Mouse (Mus musculus) neural tube, embryonic 14.5 days (tissue): Measurements from ENCODE around the gene Shank3. TPM values are rescaled to one million over a fixed set of nuclear protein-coding genes. Genes with fewer than 3 reads are reported as not detected.

Experiments used
- ATAC-seq: fragments of 200-750 bp; cut with Nextera tagmentation; 2 replicates; pipeline ENCODE4 v1.8.0; 2017; ENCODE audit warnings: low read depth, mild to moderate bottlenecking, moderate TSS enrichment, moderate library complexity
- H3K27ac ChIP-seq: fragments of 300-500 bp; sonication (generic); 2 replicates; pipeline ENCODE4 v1.5.1; 2014; ENCODE audit warnings: low read depth, mild to moderate bottlenecking, control low read depth, low read length, moderate library complexity, mixed read lengths
- H3K27me3 ChIP-seq: fragments of 300-500 bp; sonication (generic); 2 replicates; pipeline ENCODE4 v1.6.1; 2014; ENCODE audit warnings: low read length; ENCODE audit not compliant: control insufficient read depth, insufficient read depth
- H3K36me3 ChIP-seq: fragments of 300-500 bp; sonication (generic); 2 replicates; pipeline ENCODE4 v1.6.1; 2014; ENCODE audit warnings: low read length, mixed read lengths; ENCODE audit not compliant: control insufficient read depth, insufficient read depth
- H3K4me1 ChIP-seq: fragments of 300-500 bp; sonication (generic); 2 replicates; pipeline ENCODE4 v1.6.1; 2014; ENCODE audit warnings: low read length; ENCODE audit not compliant: control insufficient read depth, insufficient read depth
- H3K4me2 ChIP-seq: fragments of 300-500 bp; sonication (generic); 2 replicates; pipeline ENCODE4 v1.6.1; 2014; ENCODE audit warnings: mild to moderate bottlenecking, low read depth, low read length, control low read depth
- H3K4me3 ChIP-seq: fragments of 300-500 bp; sonication (generic); 2 replicates; pipeline ENCODE4 v1.5.1; 2014; ENCODE audit warnings: low read depth, low read length, control low read depth, mixed read lengths
- H3K9ac ChIP-seq: fragments of 300-500 bp; sonication (generic); replicated peaks from 2 replicates; pipeline ENCODE4 v1.6.1; 2014; ENCODE audit warnings: low read depth, mild to moderate bottlenecking, control low read depth, low read length, mixed read lengths
- H3K9me3 ChIP-seq: fragments of 300-500 bp; sonication (generic); 2 replicates; pipeline ENCODE4 v1.6.1; 2016; ENCODE audit warnings: low read length; ENCODE audit not compliant: control insufficient read depth
- WGBS: fragments of 180-500 bp; shearing (Covaris S2); extraction: QIAGEN DNeasy Blood & Tissue Kit; methylation state at CpG from one replicate; pipeline ENCODE4 v1.1.7; 2014; 5-methylcytosine and 5-hydroxymethylcytosine counted together
- polyA plus RNA-seq: library from polyadenylated mRNA; unstranded; fragments of >200 nt; fragmentation: Nextera tagmentation; extraction: Ambion mirVana; gene quantifications from 2 replicates; pipeline ENCODE4 v1.2.1, GENCODE M21; 2014

The Shank3 gene
- polyA plus RNA-seq, 1 experiment from 2014 or later: 10.1 TPM

DNA sequence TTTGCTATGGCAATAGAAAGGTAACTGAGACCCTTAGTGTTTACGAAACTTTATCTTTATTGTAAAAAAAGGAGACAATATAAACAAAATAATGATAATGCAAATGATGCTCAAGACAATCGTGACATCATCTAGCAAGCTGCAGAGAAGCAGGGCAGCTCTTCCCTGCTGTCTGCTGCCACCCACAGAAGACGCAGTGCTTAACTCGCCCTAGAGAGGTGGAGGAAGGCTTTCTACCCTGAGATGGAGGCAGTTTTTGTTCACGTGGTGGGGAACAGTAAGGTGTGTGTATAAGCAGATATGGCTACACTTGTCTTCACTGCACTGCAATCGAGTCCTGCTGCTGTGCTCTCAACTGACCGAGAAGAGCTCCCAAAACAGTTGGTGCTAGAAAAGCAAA is 83.1 kb downstream of the Shank3 start:
- Histone ChIP-seq H3K9ac (no peak overlapping the region), H3K27me3 (no peaks in the 10 kb centered on the region), H3K9me3 (no peaks in the 10 kb centered on the region), H3K4me1 (no peaks in the 10 kb centered on the region), H3K27ac (no peak overlapping the region), H3K4me3 (no peak overlapping the region), H3K4me2 (no peak overlapping the region), H3K36me3 (0 out of 2 replicates have a peak, but pooled peaks cover 7% of the 10 kb centered on the region)
- no peak for ATAC-seq
- WGBS: 89% methylated on average over 7 of the region's 7 CpGs

DNA sequence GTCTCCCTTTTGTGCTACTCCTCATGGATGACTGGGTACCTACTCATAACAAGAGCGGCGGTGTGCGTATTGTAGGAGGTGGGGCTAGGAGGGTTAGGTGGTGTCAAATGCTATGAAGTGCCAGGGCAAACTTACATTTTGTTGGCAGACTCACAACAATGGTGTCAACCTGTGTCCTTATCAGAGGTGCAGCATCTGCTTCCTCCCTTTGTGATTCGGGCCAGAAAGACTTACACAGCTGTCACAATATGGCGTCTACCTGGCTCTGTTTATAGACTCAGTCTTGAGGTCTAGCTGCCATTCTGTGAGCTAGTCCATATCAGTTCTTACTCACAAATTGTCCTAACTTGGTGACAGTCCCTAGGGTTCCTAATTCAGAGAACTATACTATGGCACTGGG is 85.7 kb downstream of the Shank3 start:
- Histone ChIP-seq H3K9ac (no peak overlapping the region), H3K4me1 (peaks cover 3% of the 10 kb centered on the region; the same call in 1 of the 2 replicates), H3K4me3 (no peak overlapping the region), H3K9me3 (no peaks in the 10 kb centered on the region), H3K4me2 (no peak overlapping the region), H3K27me3 (no peaks in the 10 kb centered on the region), H3K36me3 (peaks cover 12% of the 10 kb centered on the region; the same call in 1 of the 2 replicates), H3K27ac (no peak overlapping the region)
- WGBS: 79% methylated on average over 5 of the region's 5 CpGs
- ATAC-seq: no peak

DNA sequence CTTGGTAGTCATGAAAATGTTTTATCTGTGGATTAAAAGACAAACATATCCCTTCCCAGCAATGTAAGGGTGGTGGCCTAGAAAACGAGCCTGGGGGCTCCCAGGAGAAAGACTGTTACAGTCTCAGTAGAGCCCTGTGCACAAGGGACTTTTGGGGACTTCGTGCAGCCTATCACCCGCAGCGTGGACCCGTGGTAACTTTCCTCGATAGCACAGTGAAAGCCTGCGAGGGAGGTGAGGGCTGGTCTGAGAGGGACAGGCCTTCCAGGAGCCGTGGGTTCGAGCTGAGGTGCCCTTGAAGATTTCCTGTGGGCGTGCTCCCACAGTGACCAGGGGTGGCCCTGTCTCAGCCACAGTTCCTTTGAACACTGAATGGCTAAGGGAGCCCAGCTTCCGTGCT is 86.2 kb downstream of the Shank3 start:
- Histone ChIP-seq H3K4me3 (no peak overlapping the region), H3K9me3 (no peaks in the 10 kb centered on the region), H3K27ac (no peak overlapping the region), H3K4me2 (no peak overlapping the region), H3K27me3 (no peaks in the 10 kb centered on the region), H3K9ac (no peak overlapping the region), H3K4me1 (peaks cover 9% of the 10 kb centered on the region; the same call in 1 of the 2 replicates), H3K36me3 (peaks cover 12% of the 10 kb centered on the region; the same call in 1 of the 2 replicates)
- ATAC-seq: no peak
- whole genome bisulfite sequencing: 90% methylated on average over 11 of the region's 11 CpGs

DNA sequence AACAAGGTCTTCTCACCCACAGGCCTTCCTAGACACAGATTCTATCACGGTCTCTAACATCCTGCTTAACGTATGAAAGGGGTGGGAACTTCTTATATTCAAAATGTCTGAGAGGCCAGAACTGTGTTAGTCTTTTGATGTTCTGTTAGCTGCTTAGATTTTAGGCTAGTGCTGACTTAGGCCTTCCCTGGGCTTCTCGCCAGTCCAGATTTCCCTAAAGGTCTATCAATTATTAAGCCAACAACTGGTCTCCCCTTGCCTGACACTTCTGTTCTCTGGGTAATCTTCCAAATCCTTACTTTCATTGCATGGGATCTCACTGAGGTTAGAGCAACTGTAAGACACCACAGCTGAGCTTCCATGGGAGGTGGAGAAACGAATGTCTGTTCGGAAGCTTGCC is 89.7 kb downstream of the Shank3 start:
- Histone ChIP-seq H3K36me3 (peaks cover 5% of the 10 kb centered on the region; the same call in 1 of the 2 replicates), H3K4me3 (no peak overlapping the region), H3K9ac (no peak overlapping the region), H3K27me3 (no peaks in the 10 kb centered on the region), H3K27ac (no peak overlapping the region), H3K4me1 (peaks cover 18% of the 10 kb centered on the region; the same call in 1 of the 2 replicates), H3K4me2 (no peak overlapping the region), H3K9me3 (no peaks in the 10 kb centered on the region)
- no peak for ATAC-seq
- 85% methylated on average over 5 of the region's 5 CpGs for WGBS

DNA sequence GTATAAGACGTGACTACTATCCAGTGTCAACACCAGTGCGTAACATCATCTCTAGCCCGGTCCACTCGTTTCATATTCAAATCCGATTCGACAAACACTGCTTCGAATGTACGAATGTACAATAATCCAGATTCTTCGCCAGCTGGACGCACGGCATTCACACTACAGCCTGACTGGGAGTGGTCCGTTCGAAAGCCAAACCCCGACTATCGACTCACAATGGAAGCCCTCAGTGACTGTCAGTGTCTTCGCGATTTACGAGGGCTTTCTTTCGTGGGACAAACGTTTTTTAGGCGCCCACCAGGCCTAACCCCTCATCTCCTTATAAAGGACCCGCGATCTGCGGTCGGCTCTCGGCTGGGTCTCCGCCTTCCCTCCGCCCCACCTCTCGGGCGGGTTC is 91.9 kb downstream of the Shank3 start:
- ATAC-seq: no peak; the same call in 1 of the 2 replicates
- H3K4me1 ChIP-seq: peaks cover 18% of the 10 kb centered on the region; the same call in 1 of the 2 replicates
- WGBS: 1% methylated on average over 30 of the region's 30 CpGs

DNA sequence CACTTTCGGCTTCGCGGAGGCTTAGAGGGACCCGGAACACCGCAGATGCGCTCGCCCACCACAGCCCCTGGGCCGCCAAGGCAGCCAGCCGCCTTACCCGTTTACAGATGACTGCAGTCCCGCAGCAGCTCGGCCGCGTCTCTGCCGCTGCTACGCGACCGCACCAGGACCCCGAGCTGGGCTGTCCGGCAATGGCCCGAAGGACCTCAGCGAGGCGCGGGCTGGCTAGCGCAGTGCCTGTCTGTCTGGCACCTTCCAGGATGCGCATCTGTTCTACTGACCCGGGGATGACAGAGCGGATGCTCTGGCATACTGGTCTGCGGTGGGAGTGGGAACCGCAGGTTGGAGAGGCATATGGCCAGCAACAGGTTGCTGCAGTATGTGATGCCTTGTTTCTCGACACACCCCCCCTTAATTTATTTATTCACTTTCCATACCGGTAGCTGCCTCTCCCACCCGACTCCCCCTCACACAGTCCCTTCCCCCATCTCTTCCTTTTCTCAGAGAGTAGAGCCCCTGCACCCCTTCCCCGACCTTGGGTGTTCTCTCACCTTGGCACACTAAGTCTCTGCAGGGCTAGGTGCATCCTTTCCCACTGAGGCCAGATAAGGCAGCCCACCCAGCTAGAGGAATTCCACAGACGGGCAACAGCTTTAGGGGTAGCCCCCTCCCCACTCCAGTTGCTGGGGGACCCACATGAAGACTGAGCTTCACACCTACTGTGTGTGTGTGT is 92.5 kb downstream of the Shank3 start, which contains the start of gene Rabl2:
Gene Rabl2, minus strand, starts transcription at position 201 of the 733 bp plus-strand sequence.
- Histone ChIP-seq H3K27me3 (no peaks in the 10 kb centered on the region), H3K4me1 (peaks cover 18% of the 10 kb centered on the region; the same call in 1 of the 2 replicates), H3K4me2 (peak within 1 kb of the TSS; percentile 66), H3K9me3 (no peaks in the 10 kb centered on the region), H3K27ac (peak within 1 kb of the TSS; percentile 83), H3K4me3 (peak within 1 kb of the TSS; percentile 72), H3K9ac (peak within 1 kb of the TSS; percentile 68), H3K36me3 (peaks cover 5% of the 10 kb centered on the region; the same call in 1 of the 2 replicates)
- WGBS: under 1% methylated on average over 35 of the region's 35 CpGs
- ATAC-seq: peak; percentile 97

More for the DNA sequence above, 91.9 kb downstream of the Shank3 start:
- Histone ChIP-seq H3K9me3 (no peaks in the 10 kb centered on the region), H3K27me3 (no peaks in the 10 kb centered on the region), H3K36me3 (peaks cover 5% of the 10 kb centered on the region; the same call in 1 of the 2 replicates), H3K4me2 (peak overlapping the region; percentile 66), H3K27ac (peak overlapping the region; percentile 83), H3K9ac (peak overlapping the region; percentile 68), H3K4me3 (peak overlapping the region; percentile 72)

DNA sequence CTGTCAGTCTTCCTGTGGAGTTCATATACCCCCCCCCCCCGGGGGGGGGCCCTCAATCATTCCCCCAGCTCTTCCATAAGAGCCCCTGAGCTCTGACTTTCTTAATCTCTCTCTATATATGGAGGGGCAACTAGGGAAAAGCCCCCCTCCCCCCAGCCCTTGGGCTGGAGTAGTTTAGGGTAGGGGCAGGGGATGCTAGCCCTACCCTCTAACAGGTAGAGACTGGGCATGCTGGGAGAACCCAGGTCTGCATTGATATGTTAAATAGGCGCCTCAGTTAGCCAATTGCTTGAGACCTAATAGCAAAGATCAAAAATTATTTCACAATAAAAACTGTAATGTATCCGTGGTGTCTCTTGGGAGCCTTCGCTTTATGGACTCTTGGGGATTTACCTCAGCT is 93.1 kb downstream of the Shank3 start:
- Histone ChIP-seq H3K27ac (no peak overlapping the region; the same call in 1 of the 2 replicates), H3K36me3 (peaks cover 5% of the 10 kb centered on the region; the same call in 1 of the 2 replicates), H3K4me3 (peak overlapping the region; percentile 72; the same call in 1 of the 2 replicates), H3K27me3 (no peaks in the 10 kb centered on the region), H3K9ac (no peak overlapping the region), H3K4me2 (peak overlapping the region; percentile 66), H3K4me1 (peaks cover 18% of the 10 kb centered on the region; the same call in 1 of the 2 replicates), H3K9me3 (no peaks in the 10 kb centered on the region)
- 44% methylated on average over 4 of the region's 4 CpGs for WGBS
- ATAC-seq: peak; percentile 18; the same call in 1 of the 2 replicates

DNA sequence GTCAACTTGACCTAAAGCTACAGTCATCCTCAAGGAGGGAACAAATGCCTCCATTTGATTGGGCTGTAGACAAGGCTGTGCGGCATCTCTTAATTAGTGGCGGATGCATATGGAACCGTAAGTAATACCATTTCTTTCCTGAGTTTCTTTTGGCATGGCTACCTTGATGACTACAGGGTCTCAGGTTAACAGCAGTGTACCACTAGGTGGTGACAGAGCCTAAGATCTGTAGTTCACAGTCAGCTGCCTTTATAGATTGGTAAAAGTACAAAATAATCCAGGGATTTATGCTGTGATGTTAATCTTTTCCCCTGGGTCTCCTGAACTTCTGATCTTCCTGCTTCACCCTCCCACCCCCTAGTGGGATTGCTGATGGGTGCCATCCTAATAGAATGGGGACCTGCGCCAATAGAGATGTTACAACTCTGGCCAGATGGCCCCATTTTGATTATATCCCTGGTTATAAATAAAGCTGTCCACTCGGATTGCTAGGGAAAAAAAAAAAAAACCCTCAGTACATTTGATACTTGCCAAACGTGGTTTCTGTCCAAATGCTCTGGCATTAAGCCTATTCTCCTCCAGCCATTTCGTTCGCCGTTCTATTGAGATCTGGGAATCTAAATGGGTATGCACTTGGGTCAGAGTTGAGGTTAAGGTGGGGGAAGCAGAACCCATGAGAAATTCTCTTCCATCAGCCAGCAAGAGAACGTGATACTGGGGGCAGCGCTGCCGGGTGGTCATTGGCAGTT is 106.6 kb downstream of the Shank3 start:
- 74% methylated on average over 12 of the region's 12 CpGs for WGBS
- no peak overlapping the region for H3K27ac ChIP-seq
- H3K36me3 ChIP-seq: no peaks in the 10 kb centered on the region
- ATAC-seq: no peak
- no peaks in the 10 kb centered on the region for H3K9me3 ChIP-seq
- no peak overlapping the region for H3K4me3 ChIP-seq
- no peaks in the 10 kb centered on the region for H3K4me1 ChIP-seq
- no peaks in the 10 kb centered on the region for H3K27me3 ChIP-seq
- H3K9ac ChIP-seq: no peak overlapping the region
- no peak overlapping the region for H3K4me2 ChIP-seq
